In the genomic region with DNA sequence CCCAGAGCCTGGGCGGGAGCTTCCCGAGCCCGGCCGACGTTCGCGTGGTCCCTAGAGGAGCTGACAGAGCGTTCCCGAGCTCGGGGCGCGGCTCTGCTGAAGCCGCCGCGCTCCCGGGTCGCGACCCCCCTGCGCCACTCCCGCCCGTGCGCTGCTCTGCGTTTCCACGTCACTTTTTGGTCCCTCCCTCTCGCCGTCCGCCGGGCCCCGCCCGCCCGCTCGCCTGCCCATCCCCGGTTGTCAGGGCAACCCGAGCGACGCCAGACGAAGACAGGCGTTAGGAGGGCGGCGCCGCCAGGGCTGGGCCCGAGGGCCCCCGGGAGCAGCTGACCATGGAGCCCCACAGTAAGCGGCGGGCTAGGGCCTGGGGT, we compare ENCODE assay signal across 8 mouse cellular contexts. TPM values are rescaled to one million over a fixed set of nuclear protein-coding genes. Genes with fewer than 3 reads are reported as not detected.
DNase-seq lines count a peak whose midpoint lies in the region; ATAC-seq and TF ChIP-seq lines count a peak whose summit lies in the region.

A gene (plus strand): TSS at position 236 of the 371 bp plus-strand sequence.

- no peak for TF ChIP-seq EP300 in stomach, postnatal 0 days (optimal IDR thresholded peaks at IDR 0.05)

- WGBS in heart, embryonic 14.5 days: 1% methylated on average over 39 of the region's 45 CpGs
- WGBS in liver, embryonic 16.5 days (ENCODE audit: insufficient replicate concordance): 0% methylated on average over 41 of the region's 45 CpGs
- under 1% methylated on average over 45 of the region's 45 CpGs for WGBS in neural tube, embryonic 12.5 days
- WGBS in stomach, postnatal 0 days: 1% methylated on average over 44 of the region's 45 CpGs

- peaks cover 14% of the 10 kb centered on the region for H3K4me1 ChIP-seq in brown adipose tissue, adult 24 weeks (ENCODE audit: control insufficient read depth, insufficient read depth, insufficient read length, low read length)
- H3K4me1 ChIP-seq in heart, embryonic 14.5 days (ENCODE audit: control insufficient read depth in 2 of 2, insufficient read depth in 2 of 2, low read length in 2 of 2): peaks cover 7 to 18% of the 10 kb centered on the region in 2 experiments
- H3K4me1 ChIP-seq in liver, embryonic 16.5 days (ENCODE audit: control insufficient read depth, low read depth, low read length): peaks cover 18% of the 10 kb centered on the region
- H3K4me1 ChIP-seq in neural tube, embryonic 12.5 days: peaks cover 7% of the 10 kb centered on the region
- H3K4me1 ChIP-seq in stomach, postnatal 0 days (replicated peaks; ENCODE audit: control insufficient read depth, insufficient read depth): no peaks in the 10 kb centered on the region

- H3K9me3 ChIP-seq in heart, embryonic 14.5 days (ENCODE audit: control insufficient read depth, low read length): no peaks in the 10 kb centered on the region
- no peaks in the 10 kb centered on the region for H3K9me3 ChIP-seq in liver, embryonic 16.5 days (replicated peaks; ENCODE audit: control insufficient read depth, low read length)
- H3K9me3 ChIP-seq in neural tube, embryonic 12.5 days: no peaks in the 10 kb centered on the region
- H3K9me3 ChIP-seq in stomach, postnatal 0 days (ENCODE audit: control insufficient read depth, low read length): no peaks in the 10 kb centered on the region

- no peak; the same call in 1 of the 2 replicates for TF ChIP-seq CTCF in stomach, postnatal 0 days (IDR thresholded peaks at IDR 0.05; ENCODE audit: low read depth)

- peak; percentile 96 for ATAC-seq in erythroid progenitor cell, adult 5-6 weeks (replicated peaks; ENCODE audit: low FRiP score, poor library complexity, severe bottlenecking)
- peak; percentile 89 for ATAC-seq in heart, embryonic 14.5 days (ENCODE audit: insufficient number of reproducible peaks, insufficient read depth, low FRiP score, low read depth)
- ATAC-seq in liver, embryonic 16.5 days (ENCODE audit: low read depth): peak; percentile 97
- peak; percentile 88 for ATAC-seq in neural tube, embryonic 12.5 days (ENCODE audit: low FRiP score, low read depth)
- peak; percentile 93 for ATAC-seq in stomach, postnatal 0 days (ENCODE audit: low FRiP score, low TSS enrichment)

- DNase-seq in CD8-positive naive resting alpha-beta T cell, adult 2 months (ENCODE audit: low read depth in 2 of 2, low spot score in 2 of 2): peak; percentile 63 to 73
- peak; percentile 92 for DNase-seq in kidney, postnatal 14 days
- peak; percentile 95 for DNase-seq in stomach, postnatal 0 days (ENCODE audit: low spot score)

- no peaks in the 10 kb centered on the region for H3K27me3 ChIP-seq in heart, embryonic 14.5 days (ENCODE audit: control insufficient read depth, insufficient read depth, low read length)
- no peaks in the 10 kb centered on the region; the same call in 1 of the 2 replicates for H3K27me3 ChIP-seq in liver, embryonic 16.5 days (ENCODE audit: control insufficient read depth, insufficient read depth, low read depth, low read length)
- no peaks in the 10 kb centered on the region for H3K27me3 ChIP-seq in neural tube, embryonic 12.5 days (replicated peaks)
- no peaks in the 10 kb centered on the region for H3K27me3 ChIP-seq in stomach, postnatal 0 days (ENCODE audit: control insufficient read depth, insufficient read depth, low read length)

- H3K27ac ChIP-seq in brown adipose tissue, adult 24 weeks (replicated peaks; ENCODE audit: low read depth, low read length): peak within 1 kb of the TSS; percentile 33
- H3K27ac ChIP-seq in heart, embryonic 14.5 days (replicated peaks in 1 of 2; ENCODE audit: control insufficient read depth in 1 of 2, insufficient read depth in 1 of 2, low read depth in 2 of 2, low read length in 2 of 2): peak within 1 kb of the TSS in 1 of 2 experiments; percentile 33; a peak in 2 of 4 replicates
- H3K27ac ChIP-seq in liver, embryonic 16.5 days (ENCODE audit: low read length): peak within 1 kb of the TSS; percentile 46; the same call in 1 of the 2 replicates
- no peak within 1 kb of the TSS for H3K27ac ChIP-seq in neural tube, embryonic 12.5 days
- 0 out of 2 replicates have a peak within 1 kb of the TSS, but pooled peaks have one; percentile 9 for H3K27ac ChIP-seq in stomach, postnatal 0 days (replicated peaks)

- H3K4me2 ChIP-seq in heart, embryonic 14.5 days (ENCODE audit: low read length): peak within 1 kb of the TSS; percentile 91
- H3K4me2 ChIP-seq in liver, embryonic 16.5 days (ENCODE audit: low read depth, low read length): peak within 1 kb of the TSS; percentile 89
- peak within 1 kb of the TSS; percentile 84 for H3K4me2 ChIP-seq in neural tube, embryonic 12.5 days (replicated peaks)
- peak within 1 kb of the TSS; percentile 89 for H3K4me2 ChIP-seq in stomach, postnatal 0 days (replicated peaks; ENCODE audit: low read depth)

- H3K36me3 ChIP-seq in heart, embryonic 14.5 days (ENCODE audit: control insufficient read depth, insufficient read depth, low read length): no peaks in the 10 kb centered on the region
- H3K36me3 ChIP-seq in liver, embryonic 16.5 days (ENCODE audit: control insufficient read depth, insufficient read depth): no peaks in the 10 kb centered on the region
- no peaks in the 10 kb centered on the region for H3K36me3 ChIP-seq in neural tube, embryonic 12.5 days
- no peaks in the 10 kb centered on the region for H3K36me3 ChIP-seq in stomach, postnatal 0 days (ENCODE audit: control insufficient read depth, insufficient read depth, low read length)

- peak within 1 kb of the TSS; percentile 94 for H3K4me3 ChIP-seq in brown adipose tissue, adult 24 weeks (ENCODE audit: insufficient read depth, low read depth, low read length)
- H3K4me3 ChIP-seq in heart, embryonic 14.5 days (ENCODE audit: control insufficient read depth in 1 of 2, insufficient read depth in 1 of 2, low read depth in 1 of 2, low read length in 2 of 2): peak within 1 kb of the TSS; percentile 92 to 96
- H3K4me3 ChIP-seq in liver, embryonic 16.5 days (ENCODE audit: low read depth, low read length): peak within 1 kb of the TSS; percentile 86
- peak within 1 kb of the TSS; percentile 81 for H3K4me3 ChIP-seq in neural tube, embryonic 12.5 days
- H3K4me3 ChIP-seq in stomach, postnatal 0 days (ENCODE audit: low read depth, low read length): peak within 1 kb of the TSS; percentile 69

- peak within 1 kb of the TSS; percentile 91 for H3K9ac ChIP-seq in heart, embryonic 14.5 days (ENCODE audit: low read length)
- peak within 1 kb of the TSS; percentile 83 for H3K9ac ChIP-seq in liver, embryonic 16.5 days (ENCODE audit: low read depth, low read length)
- H3K9ac ChIP-seq in neural tube, embryonic 12.5 days: peak within 1 kb of the TSS; percentile 75
- peak within 1 kb of the TSS; percentile 79 for H3K9ac ChIP-seq in stomach, postnatal 0 days (ENCODE audit: low read length)

RNA-seq across cellular contexts. Expression of the gene that starts here (rescaled TPM):
- polyA plus RNA-seq in brown adipose tissue, adult 24 weeks (2012; ENCODE audit: insufficient read depth, insufficient read length, missing spikeins): not detected in 2 replicates
- not detected in 2 replicates for total RNA-seq in erythroid progenitor cell, adult 5-6 weeks (2015; ENCODE audit: low replicate concordance)
- not detected in 2 replicates for total RNA-seq in erythroid progenitor cell, adult 5-6 weeks (2017; ENCODE audit: low replicate concordance)
- polyA plus RNA-seq in heart, embryonic 14.5 days (2014; fragmentation: Nextera tagmentation; extraction: Ambion mirVana): not detected in 2 replicates
- not detected in 2 replicates for polyA plus RNA-seq in liver, embryonic 16.5 days (2015; fragmentation: Nextera tagmentation; extraction: Ambion mirVana)
- polyA plus RNA-seq in neural tube, embryonic 12.5 days (2016; fragmentation: Nextera tagmentation; extraction: Ambion mirVana): 1.1 and 1.5 TPM in 2 replicates
- polyA plus RNA-seq in stomach, postnatal 0 days (2015; fragmentation: Nextera tagmentation; extraction: Ambion mirVana): 0.34 and 0.50 TPM in 2 replicates

Comparison
In these comparisons a context has a peak if more than half of its experiments do, and no peak if none do; other contexts are left out.
1. Peak in ATAC-seq in erythroid progenitor cell, adult 5-6 weeks; RNA of the gene not detected or under 1 TPM.
2. Peak in ATAC-seq, H3K4me3 ChIP-seq, H3K9ac ChIP-seq and H3K4me2 ChIP-seq in heart, embryonic 14.5 days; RNA of the gene not detected or under 1 TPM.
3. Peak in ATAC-seq, H3K4me3 ChIP-seq, H3K27ac ChIP-seq, H3K9ac ChIP-seq and H3K4me2 ChIP-seq in liver, embryonic 16.5 days; RNA of the gene not detected or under 1 TPM.
4. Peak in DNase-seq, ATAC-seq, H3K4me3 ChIP-seq, H3K27ac ChIP-seq, H3K9ac ChIP-seq and H3K4me2 ChIP-seq in stomach, postnatal 0 days; RNA of the gene not detected or under 1 TPM.